Mouse (Mus musculus) hindbrain, embryonic 13.5 days (tissue): Measurements from ENCODE around the gene Slc13a2. TPM values are rescaled to one million over a fixed set of nuclear protein-coding genes. Genes with fewer than 3 reads are reported as not detected.

Source experiments
- ATAC-seq: fragments of 200-750 bp; cut with Nextera tagmentation; 2 replicates; pipeline ENCODE4 v1.8.0; 2017; ENCODE audit warnings: moderate TSS enrichment; ENCODE audit not compliant: low FRiP score
- H3K27ac ChIP-seq: fragments of 300-500 bp; sonication (generic); 2 replicates; pipeline ENCODE4 v1.5.1; 2015; ENCODE audit warnings: inconsistent platforms, mild to moderate bottlenecking, moderate library complexity
- H3K27me3 ChIP-seq: fragments of 300-500 bp; sonication (generic); 2 replicates; pipeline ENCODE4 v1.6.1; 2015; ENCODE audit warnings: mild to moderate bottlenecking, inconsistent platforms
- H3K36me3 ChIP-seq: fragments of 300-500 bp; sonication (generic); 2 replicates; pipeline ENCODE4 v1.6.1; 2015; ENCODE audit warnings: mild to moderate bottlenecking, inconsistent platforms
- H3K4me1 ChIP-seq: fragments of 300-500 bp; sonication (generic); replicated peaks from 2 replicates; pipeline ENCODE4 v1.6.1; 2015; ENCODE audit warnings: inconsistent platforms
- H3K4me2 ChIP-seq: fragments of 300-500 bp; sonication (generic); 2 replicates; pipeline ENCODE4 v1.6.1; 2015; ENCODE audit warnings: inconsistent platforms, mild to moderate bottlenecking, moderate library complexity
- H3K4me3 ChIP-seq: fragments of 300-500 bp; sonication (generic); 2 replicates; pipeline ENCODE4 v1.5.1; 2015; ENCODE audit warnings: mild to moderate bottlenecking, inconsistent platforms
- H3K9ac ChIP-seq: fragments of 300-500 bp; sonication (generic); 2 replicates; pipeline ENCODE4 v1.6.1; 2015; ENCODE audit warnings: mild to moderate bottlenecking, inconsistent platforms
- H3K9me3 ChIP-seq: fragments of 300-500 bp; sonication (generic); 2 replicates; pipeline ENCODE4 v1.6.1; 2016; ENCODE audit warnings: inconsistent platforms
- WGBS: fragments of 180-500 bp; shearing (Covaris S2); methylation state at CpG from one replicate; pipeline ENCODE4 v1.1.7; 2015; 5-methylcytosine and 5-hydroxymethylcytosine counted together
- polyA plus RNA-seq: library from polyadenylated mRNA; unstranded; fragments of >200 nt; fragmentation: Nextera tagmentation; extraction: Ambion mirVana; gene quantifications from 2 replicates; pipeline ENCODE4 v1.2.1, GENCODE M21; 2015

Gene Slc13a2
- polyA plus RNA-seq, 1 experiment from 2014 or later, result not detected

DNA sequence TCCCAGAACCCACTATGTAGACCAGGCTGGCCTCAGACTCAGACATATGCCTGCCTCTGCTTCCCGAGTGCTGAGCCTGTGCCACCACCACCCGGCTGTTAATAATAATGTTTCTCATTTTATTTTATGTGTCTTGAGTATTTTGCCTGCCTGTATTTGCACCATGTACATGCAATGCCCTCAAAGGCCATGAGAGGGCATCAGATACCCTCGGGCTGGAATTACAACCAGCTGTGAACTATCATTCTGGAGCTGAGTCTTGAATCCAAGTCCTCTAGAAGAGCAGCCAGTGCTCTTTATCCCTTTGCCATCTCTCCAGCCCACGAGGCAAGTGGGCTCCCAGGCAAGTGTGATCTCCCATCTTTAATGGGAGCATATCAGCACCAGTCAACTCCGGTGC, 33.3 kb upstream of the Slc13a2 start:
- no peak overlapping the region for H3K9ac ChIP-seq
- 0 out of 2 replicates have a peak, but pooled peaks cover 15% of the 10 kb centered on the region for H3K27me3 ChIP-seq
- H3K4me1 ChIP-seq, result no peaks in the 10 kb centered on the region
- ATAC-seq, result no peak
- no peaks in the 10 kb centered on the region for H3K36me3 ChIP-seq
- H3K27ac ChIP-seq, result no peak overlapping the region
- H3K4me2 ChIP-seq, result no peak overlapping the region
- no peak overlapping the region for H3K4me3 ChIP-seq
- 49% methylated on average over 5 of the region's 5 CpGs for WGBS
- H3K9me3 ChIP-seq, result no peaks in the 10 kb centered on the region

DNA sequence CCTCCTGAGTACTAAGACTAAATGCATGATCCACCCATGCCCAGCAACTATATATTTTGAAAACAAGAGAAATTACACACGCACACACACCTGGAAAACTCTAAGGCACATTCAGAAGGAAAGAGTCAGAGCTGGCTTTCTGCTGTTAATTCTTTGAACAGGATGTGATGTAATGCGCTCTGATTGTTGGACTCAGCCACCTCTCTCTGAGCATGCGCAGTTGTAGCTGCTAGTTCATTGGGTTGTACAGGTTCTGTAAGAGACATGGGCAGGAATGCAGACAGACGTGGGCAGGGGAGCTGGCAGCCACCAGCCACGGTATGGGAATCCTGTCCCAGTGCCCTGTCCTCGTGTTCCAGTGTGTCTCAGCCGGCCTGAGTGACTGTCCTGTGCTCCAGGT, 32.3 kb upstream of the Slc13a2 start:
- H3K4me1 ChIP-seq, result no peaks in the 10 kb centered on the region
- no peak overlapping the region for H3K9ac ChIP-seq
- no peak overlapping the region for H3K27ac ChIP-seq
- no peak for ATAC-seq
- H3K27me3 ChIP-seq, result 0 out of 2 replicates have a peak, but pooled peaks cover 17% of the 10 kb centered on the region
- 72% methylated on average over 7 of the region's 7 CpGs for WGBS
- no peak overlapping the region for H3K4me2 ChIP-seq
- H3K9me3 ChIP-seq, result no peaks in the 10 kb centered on the region
- no peaks in the 10 kb centered on the region for H3K36me3 ChIP-seq
- no peak overlapping the region for H3K4me3 ChIP-seq

DNA sequence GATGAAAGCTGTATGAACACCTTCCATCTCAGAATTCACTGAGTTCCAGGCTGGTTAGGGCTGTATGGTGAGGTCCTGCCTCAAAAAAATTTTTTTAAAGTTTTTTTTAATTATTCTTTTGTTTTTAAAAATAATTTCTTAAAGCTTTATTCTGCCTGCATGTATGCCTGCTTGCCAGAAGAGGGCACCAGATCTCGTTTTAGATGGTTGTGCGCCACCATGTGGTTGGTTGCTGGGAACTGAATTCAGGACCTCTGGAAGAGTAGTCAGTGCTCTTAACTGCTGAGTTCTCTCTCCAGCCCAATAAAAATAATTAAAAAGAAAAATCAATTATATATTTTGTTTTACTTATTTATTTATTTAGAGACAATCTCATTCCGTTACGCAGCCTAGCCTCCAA, 31.7 kb upstream of the Slc13a2 start:
- Histone ChIP-seq H3K4me3 (no peak overlapping the region), H3K4me1 (no peaks in the 10 kb centered on the region), H3K27me3 (0 out of 2 replicates have a peak, but pooled peaks cover 17% of the 10 kb centered on the region), H3K36me3 (no peaks in the 10 kb centered on the region), H3K4me2 (no peak overlapping the region), H3K27ac (no peak overlapping the region), H3K9ac (no peak overlapping the region), H3K9me3 (no peaks in the 10 kb centered on the region)
- ATAC-seq, result no peak
- 16% methylated on average over 4 of the region's 4 CpGs for WGBS

DNA sequence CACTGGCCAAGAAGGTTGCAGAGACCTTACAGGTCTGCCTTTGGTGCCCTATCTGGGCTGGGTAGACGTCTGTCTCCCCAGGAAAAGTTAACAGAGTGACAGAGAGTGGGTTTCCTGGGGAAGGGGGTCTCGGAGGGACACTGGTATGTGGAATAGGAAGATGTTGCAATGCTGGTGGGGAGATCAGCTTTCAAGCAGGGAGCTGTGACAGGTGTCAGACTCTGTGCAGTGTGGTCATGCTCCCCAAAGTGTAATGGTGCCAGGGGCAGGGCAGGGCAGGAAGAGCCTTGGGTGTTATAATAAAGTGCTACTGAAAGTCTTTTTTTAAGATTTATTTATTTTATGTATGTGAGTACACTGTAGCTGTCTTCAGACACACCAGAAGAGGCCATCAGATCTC, 28.3 kb upstream of the Slc13a2 start:
- 68% methylated on average over 2 of the region's 2 CpGs for WGBS
- Histone ChIP-seq H3K9ac (no peak overlapping the region), H3K4me2 (no peak overlapping the region), H3K4me1 (no peaks in the 10 kb centered on the region), H3K9me3 (no peaks in the 10 kb centered on the region), H3K27me3 (0 out of 2 replicates have a peak, but pooled peaks cover 12% of the 10 kb centered on the region), H3K4me3 (no peak overlapping the region), H3K36me3 (no peaks in the 10 kb centered on the region), H3K27ac (no peak overlapping the region)
- ATAC-seq, result no peak

DNA sequence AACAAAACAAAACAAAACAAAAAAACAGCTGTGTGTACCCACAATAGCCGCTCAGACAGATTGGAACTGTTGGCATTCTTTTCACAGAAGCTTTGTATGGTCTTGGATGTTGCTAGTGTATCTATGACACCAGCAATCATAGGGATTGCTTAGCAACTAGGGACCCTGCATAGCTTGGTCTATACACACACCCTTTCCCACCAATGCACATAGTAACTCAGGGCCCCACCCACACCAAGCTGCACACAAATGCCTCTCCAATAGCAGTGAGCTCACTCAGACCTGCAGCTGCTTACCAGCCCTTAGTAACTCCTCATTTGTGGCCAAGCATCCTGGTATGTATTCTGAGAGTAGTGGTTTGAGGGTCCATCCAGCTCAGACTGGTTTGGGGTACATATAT, 26.2 kb upstream of the Slc13a2 start:
- H3K36me3 ChIP-seq, result no peaks in the 10 kb centered on the region
- H3K9me3 ChIP-seq, result no peaks in the 10 kb centered on the region
- no peak overlapping the region for H3K27ac ChIP-seq
- H3K4me3 ChIP-seq, result no peak overlapping the region
- ATAC-seq, result no peak
- H3K4me1 ChIP-seq, result no peaks in the 10 kb centered on the region
- WGBS, result 96% methylated on average over 1 of the region's 1 CpGs
- H3K4me2 ChIP-seq, result no peak overlapping the region
- H3K9ac ChIP-seq, result no peak overlapping the region
- 0 out of 2 replicates have a peak, but pooled peaks cover 12% of the 10 kb centered on the region for H3K27me3 ChIP-seq

DNA sequence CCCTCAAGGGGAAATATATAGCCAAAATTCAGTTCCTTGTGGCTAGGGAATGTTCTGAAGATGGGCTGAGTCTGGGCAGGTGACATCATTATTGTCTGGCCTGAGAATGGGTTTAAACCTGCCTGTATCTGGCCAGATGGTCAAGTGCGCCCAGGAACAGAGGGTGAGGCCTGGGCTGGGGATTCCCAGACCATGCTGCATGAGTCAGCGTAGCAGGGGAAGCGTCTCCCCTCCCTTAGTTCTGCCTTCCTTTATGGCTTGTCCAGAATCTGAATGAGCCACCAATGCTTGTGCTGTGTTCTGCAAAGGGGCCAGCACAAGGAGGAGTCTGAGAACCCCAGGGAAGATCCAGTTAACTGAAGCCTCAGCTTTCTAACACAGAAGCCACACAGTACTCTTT, 25.2 kb upstream of the Slc13a2 start:
- 67% methylated on average over 3 of the region's 3 CpGs for WGBS
- Histone ChIP-seq H3K27ac (no peak overlapping the region), H3K4me3 (no peak overlapping the region), H3K4me1 (no peaks in the 10 kb centered on the region), H3K36me3 (no peaks in the 10 kb centered on the region), H3K9me3 (no peaks in the 10 kb centered on the region), H3K4me2 (no peak overlapping the region), H3K9ac (no peak overlapping the region), H3K27me3 (0 out of 2 replicates have a peak, but pooled peaks cover 12% of the 10 kb centered on the region)
- no peak for ATAC-seq

DNA sequence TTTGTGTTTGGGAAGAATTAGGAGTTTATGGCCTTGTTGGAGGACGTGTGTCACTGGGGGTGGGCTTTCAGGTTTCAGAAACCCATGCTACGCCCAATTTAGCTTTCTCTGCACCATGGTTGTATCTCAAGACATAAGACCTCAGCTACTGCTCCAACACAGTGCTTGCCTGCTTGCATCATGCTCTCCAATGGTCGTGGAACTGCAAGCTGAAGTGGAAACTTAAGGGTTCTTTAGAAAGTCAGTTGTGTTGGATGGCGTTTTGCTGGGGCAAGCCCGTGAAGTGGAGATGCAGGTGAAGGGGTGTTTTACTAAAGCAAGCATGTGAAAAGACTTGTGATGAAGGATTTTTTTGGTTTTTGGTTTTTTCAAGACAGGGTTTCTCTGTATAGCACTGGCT, 21.1 kb upstream of the Slc13a2 start:
- no peaks in the 10 kb centered on the region for H3K36me3 ChIP-seq
- 0 out of 2 replicates have a peak, but pooled peaks cover 2% of the 10 kb centered on the region for H3K27me3 ChIP-seq
- H3K4me3 ChIP-seq, result no peak overlapping the region
- 80% methylated on average over 5 of the region's 5 CpGs for WGBS
- no peak for ATAC-seq
- no peaks in the 10 kb centered on the region for H3K4me1 ChIP-seq
- no peak overlapping the region for H3K9ac ChIP-seq
- no peak overlapping the region for H3K27ac ChIP-seq
- H3K4me2 ChIP-seq, result no peak overlapping the region
- H3K9me3 ChIP-seq, result no peaks in the 10 kb centered on the region

DNA sequence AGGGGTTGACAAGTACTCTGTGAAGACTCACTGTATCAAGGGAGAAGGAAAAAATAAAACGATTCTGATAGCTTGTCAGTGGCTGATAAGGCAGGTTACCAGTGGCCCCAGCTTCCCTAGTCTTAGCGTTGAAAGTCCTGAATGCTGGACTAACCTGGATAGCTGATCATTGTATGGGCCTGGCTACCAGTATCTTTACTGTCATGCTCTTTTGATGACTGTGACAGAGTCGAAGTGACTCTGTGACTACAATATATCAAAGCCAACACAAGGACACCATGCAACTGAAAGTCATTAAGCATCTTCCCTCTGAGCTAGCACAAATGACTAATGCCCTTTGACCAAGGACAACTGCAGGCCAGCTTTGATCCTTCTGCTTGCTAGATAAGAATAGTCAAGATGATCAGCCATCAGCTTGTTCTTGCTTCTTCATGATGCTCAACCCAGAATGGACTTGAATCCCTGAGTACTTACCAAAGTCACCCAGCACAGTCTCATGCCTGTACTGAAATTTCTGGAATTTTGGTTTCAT, 16.4 kb upstream of the Slc13a2 start:
- ATAC-seq, result no peak

DNA sequence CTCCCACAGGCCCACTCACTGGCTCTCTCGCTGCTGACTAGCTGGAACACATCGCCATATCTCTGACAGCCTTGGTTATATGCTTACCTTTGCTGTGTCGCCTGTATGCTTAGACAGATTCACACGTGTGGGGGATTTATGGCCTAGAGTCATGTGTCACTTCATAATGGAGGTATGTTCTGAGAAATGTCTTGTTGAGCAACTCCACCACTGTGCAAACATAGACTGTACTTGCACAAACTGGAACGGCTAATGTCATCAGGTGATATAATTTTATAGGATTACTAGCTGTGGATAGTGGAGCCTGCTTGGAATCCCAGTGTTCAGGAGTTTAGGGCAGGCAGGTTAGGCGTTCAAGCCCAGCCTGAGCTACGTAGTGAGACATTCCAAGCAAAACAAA, 15.2 kb upstream of the Slc13a2 start:
- Histone ChIP-seq H3K27ac (no peak overlapping the region), H3K27me3 (0 out of 2 replicates have a peak, but pooled peaks cover 2% of the 10 kb centered on the region), H3K4me2 (no peak overlapping the region), H3K4me3 (no peak overlapping the region), H3K36me3 (no peaks in the 10 kb centered on the region), H3K9me3 (no peaks in the 10 kb centered on the region), H3K9ac (no peak overlapping the region), H3K4me1 (peaks cover 5% of the 10 kb centered on the region; the same call in 1 of the 2 replicates)
- WGBS, result 93% methylated on average over 7 of the region's 7 CpGs
- no peak for ATAC-seq

More for the DNA sequence above, 16.4 kb upstream of the Slc13a2 start:
- H3K27ac ChIP-seq, result no peak overlapping the region
- H3K4me2 ChIP-seq, result no peak overlapping the region
- WGBS, result 81% methylated on average over 3 of the region's 3 CpGs
- 0 out of 2 replicates have a peak, but pooled peaks cover 2% of the 10 kb centered on the region for H3K27me3 ChIP-seq
- peaks cover 5% of the 10 kb centered on the region; the same call in 1 of the 2 replicates for H3K4me1 ChIP-seq
- H3K36me3 ChIP-seq, result no peaks in the 10 kb centered on the region
- no peaks in the 10 kb centered on the region for H3K9me3 ChIP-seq
- H3K4me3 ChIP-seq, result no peak overlapping the region
- H3K9ac ChIP-seq, result no peak overlapping the region

DNA sequence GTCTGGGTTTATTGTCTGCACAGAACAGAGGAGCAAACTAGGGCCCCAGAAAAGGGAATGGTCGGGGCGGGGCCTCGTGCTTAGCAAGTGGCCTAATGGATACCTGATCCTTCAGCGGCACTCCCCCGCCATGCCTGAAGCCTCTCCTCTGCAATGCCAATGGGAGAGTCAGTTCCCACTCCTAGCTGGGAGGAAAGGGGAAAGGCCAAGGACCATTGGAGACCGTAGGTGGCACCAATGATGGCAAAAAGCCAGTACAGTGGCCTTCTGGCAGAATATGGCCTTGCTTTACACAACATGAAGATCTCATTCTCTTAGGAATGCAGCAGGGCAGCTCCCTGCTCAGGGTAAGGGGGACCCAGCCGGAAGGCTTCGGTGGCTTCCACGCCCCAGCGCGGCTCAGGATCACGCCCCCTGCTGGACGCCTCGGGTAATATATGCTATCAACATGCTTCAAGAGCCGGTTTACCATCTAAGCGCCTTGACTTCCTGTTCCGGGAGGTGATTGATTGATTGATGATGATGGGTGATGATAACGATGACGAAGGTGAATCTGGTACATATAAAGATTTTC, 13.8 kb upstream of the Slc13a2 start:
- Histone ChIP-seq H3K36me3 (no peaks in the 10 kb centered on the region), H3K27me3 (no peaks in the 10 kb centered on the region), H3K4me1 (peaks cover 5% of the 10 kb centered on the region; the same call in 1 of the 2 replicates), H3K4me3 (no peak overlapping the region), H3K27ac (no peak overlapping the region), H3K4me2 (no peak overlapping the region), H3K9me3 (no peaks in the 10 kb centered on the region), H3K9ac (no peak overlapping the region)
- no peak for ATAC-seq
- WGBS, result 6% methylated on average over 19 of the region's 19 CpGs

DNA sequence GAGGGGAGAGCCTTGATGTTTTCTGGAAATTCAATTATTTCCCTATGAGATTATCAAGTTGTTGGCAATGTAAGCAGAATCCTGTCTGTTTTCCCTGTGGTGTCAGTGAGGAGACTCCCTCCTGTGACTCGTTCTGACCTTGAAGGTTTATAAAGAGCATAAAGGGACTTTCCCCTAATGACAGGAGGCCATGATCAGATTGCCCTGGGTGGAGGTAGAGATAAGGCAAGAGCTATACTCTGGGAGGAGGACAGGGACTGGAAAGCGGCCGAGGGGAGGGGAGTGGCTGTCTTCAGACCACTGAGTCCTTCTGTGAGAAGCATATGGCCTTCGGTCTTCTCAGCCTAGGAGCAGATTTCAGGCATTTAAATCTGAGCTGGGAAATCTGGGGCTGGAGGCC, 12.0 kb upstream of the Slc13a2 start:
- Histone ChIP-seq H3K4me2 (no peak overlapping the region), H3K27me3 (no peaks in the 10 kb centered on the region), H3K27ac (no peak overlapping the region), H3K36me3 (no peaks in the 10 kb centered on the region), H3K4me3 (no peak overlapping the region), H3K4me1 (peaks cover 5% of the 10 kb centered on the region; the same call in 1 of the 2 replicates), H3K9ac (no peak overlapping the region), H3K9me3 (no peaks in the 10 kb centered on the region)
- WGBS, result 80% methylated on average over 4 of the region's 4 CpGs
- no peak for ATAC-seq

DNA sequence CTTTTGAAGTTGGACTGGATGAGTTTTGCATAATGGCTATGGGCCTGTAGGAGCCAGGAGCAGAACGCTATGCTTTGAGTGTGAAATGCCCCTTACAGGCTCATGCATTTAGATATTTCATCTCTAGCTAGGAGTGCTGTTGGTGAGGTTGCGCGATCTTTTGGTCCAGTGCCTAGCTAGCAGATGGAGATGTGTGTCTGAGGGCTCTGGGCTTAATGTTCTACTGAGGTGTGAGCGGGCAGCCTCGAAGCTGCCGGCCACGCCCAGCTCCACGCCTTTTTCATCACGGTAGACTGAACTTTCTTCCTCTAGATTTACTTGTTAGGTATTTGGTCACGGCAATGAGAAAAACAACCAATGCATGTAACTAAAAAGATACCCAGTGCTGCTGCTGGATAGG, 9.2 kb upstream of the Slc13a2 start:
- Histone ChIP-seq H3K4me3 (no peak overlapping the region), H3K27ac (no peak overlapping the region), H3K36me3 (no peaks in the 10 kb centered on the region), H3K4me1 (peaks cover 5% of the 10 kb centered on the region; the same call in 1 of the 2 replicates), H3K9me3 (no peaks in the 10 kb centered on the region), H3K4me2 (no peak overlapping the region), H3K9ac (no peak overlapping the region), H3K27me3 (no peaks in the 10 kb centered on the region)
- ATAC-seq, result no peak
- 91% methylated on average over 10 of the region's 10 CpGs for WGBS
